Mouse (Mus musculus) lung, postnatal 0 days (tissue): ENCODE measurements around the gene Orm3. TPM values are rescaled to one million over a fixed set of nuclear protein-coding genes. Genes with fewer than 3 reads are reported as not detected.

Source experiments
- ATAC-seq: fragments of 200-750 bp; cut with Nextera tagmentation; 2 replicates; pipeline ENCODE4 v1.8.0; 2017; ENCODE audit warnings: moderate library complexity
- DNase-seq: peaks from one replicate; pipeline ENCODE4 v3.0.0-alpha.2; 2016; ENCODE audit warnings: low spot score
- H3K27ac ChIP-seq: fragments of 300-500 bp; sonication (generic); 2 replicates; pipeline ENCODE4 v1.5.1; 2014; ENCODE audit warnings: antibody characterized with exemption, mild to moderate bottlenecking, low read length, mixed read lengths
- H3K27me3 ChIP-seq: fragments of 300-500 bp; sonication (generic); replicated peaks from 2 replicates; pipeline ENCODE4 v1.6.1; 2014; ENCODE audit warnings: low read length, mixed read lengths; ENCODE audit not compliant: insufficient read depth
- H3K36me3 ChIP-seq: fragments of 300-500 bp; sonication (generic); 2 replicates; pipeline ENCODE4 v1.6.1; 2014; ENCODE audit warnings: low read length, mixed read lengths; ENCODE audit not compliant: insufficient read depth
- H3K4me1 ChIP-seq: fragments of 300-500 bp; sonication (generic); 2 replicates; pipeline ENCODE4 v1.6.1; 2014; ENCODE audit warnings: antibody characterized with exemption, low read depth, low read length, mixed read lengths; ENCODE audit not compliant: insufficient read depth
- H3K4me2 ChIP-seq: fragments of 300-500 bp; sonication (generic); replicated peaks from 2 replicates; pipeline ENCODE4 v1.6.1; 2014; ENCODE audit warnings: low read depth, mild to moderate bottlenecking, low read length, moderate library complexity, mixed read lengths
- H3K4me3 ChIP-seq: fragments of 300-500 bp; sonication (generic); 2 replicates; pipeline ENCODE4 v1.5.1; 2014; ENCODE audit warnings: low read depth, low read length
- H3K9ac ChIP-seq: fragments of 300-500 bp; sonication (generic); replicated peaks from 2 replicates; pipeline ENCODE4 v1.6.1; 2014; ENCODE audit warnings: low read depth, mild to moderate bottlenecking
- H3K9me3 ChIP-seq: fragments of 300-500 bp; sonication (generic); 2 replicates; pipeline ENCODE4 v1.6.1; 2016; ENCODE audit warnings: low read length, mixed read lengths
- CTCF ChIP-seq: IDR thresholded peaks from 2 replicates; pipeline ENCODE4 v1.5.1; 2016; ENCODE audit warnings: antibody characterized with exemption, mild to moderate bottlenecking
- EP300 ChIP-seq: IDR thresholded peaks from 2 replicates; pipeline ENCODE4 v1.6.1; 2016; ENCODE audit warnings: antibody characterized with exemption, mild to moderate bottlenecking, control low read depth
- WGBS: fragments of 180-500 bp; shearing (Covaris S2); extraction: QIAGEN DNeasy Blood & Tissue Kit; methylation state at CpG from one replicate; pipeline ENCODE4 v1.1.7; 2014; 5-methylcytosine and 5-hydroxymethylcytosine counted together
- polyA plus RNA-seq: library from polyadenylated mRNA; unstranded; fragments of >200 nt; fragmentation: Nextera tagmentation; extraction: Ambion mirVana; gene quantifications from 2 replicates; pipeline ENCODE4 v1.2.1, GENCODE M21; 2015

Gene Orm3
- polyA plus RNA-seq, 1 experiment from 2014 or later: 0.21 TPM

GRCm38 (mm10) chr4:63377483-63377882 is 21.5 kb downstream of the Orm3 start:
- no peak overlapping the region for H3K9ac ChIP-seq
- no peak for ATAC-seq
- no peak overlapping the region for H3K4me2 ChIP-seq
- no peaks in the 10 kb centered on the region for H3K4me1 ChIP-seq
- TF ChIP-seq CTCF: peak; percentile 51
- TF ChIP-seq EP300: no peak
- 66% methylated on average over 7 of the region's 7 CpGs for WGBS
- H3K4me3 ChIP-seq: no peak overlapping the region
- no peaks in the 10 kb centered on the region for H3K9me3 ChIP-seq
- H3K27ac ChIP-seq: no peak overlapping the region
- DNase-seq: no peak
- peaks cover 42% of the 10 kb centered on the region for H3K36me3 ChIP-seq
- H3K27me3 ChIP-seq: no peaks in the 10 kb centered on the region

- no peak for DNase-seq
- no peaks in the 10 kb centered on the region for H3K9me3 ChIP-seq
- no peaks in the 10 kb centered on the region for H3K4me1 ChIP-seq
- no peak overlapping the region for H3K27ac ChIP-seq
- H3K36me3 ChIP-seq: peaks cover 39% of the 10 kb centered on the region
- 93% methylated on average over 4 of the region's 4 CpGs for WGBS
- H3K4me2 ChIP-seq: no peak overlapping the region
- no peak for TF ChIP-seq EP300
- no peak for TF ChIP-seq CTCF
- no peak for ATAC-seq
- H3K4me3 ChIP-seq: no peak overlapping the region
- no peaks in the 10 kb centered on the region for H3K27me3 ChIP-seq
- H3K9ac ChIP-seq: no peak overlapping the region
These were observed 26.9 kb downstream of the Orm3 start for GRCm38 (mm10) chr4:63382676-63383369.

- no peak overlapping the region for H3K27ac ChIP-seq
- WGBS: 88% methylated on average over 12 of the region's 12 CpGs
- H3K9me3 ChIP-seq: no peaks in the 10 kb centered on the region
- no peak overlapping the region for H3K4me3 ChIP-seq
- H3K36me3 ChIP-seq: peaks cover 39% of the 10 kb centered on the region
- no peaks in the 10 kb centered on the region for H3K4me1 ChIP-seq
- DNase-seq (no peak), ATAC-seq (no peak)
- H3K27me3 ChIP-seq: no peaks in the 10 kb centered on the region
- no peak overlapping the region for H3K9ac ChIP-seq
- TF ChIP-seq CTCF: no peak
- no peak for TF ChIP-seq EP300
- no peak overlapping the region for H3K4me2 ChIP-seq
These were observed 27.5 kb downstream of the Orm3 start for GRCm38 (mm10) chr4:63383474-63383873.

- Histone ChIP-seq H3K9ac (no peak overlapping the region), H3K4me1 (no peaks in the 10 kb centered on the region), H3K27ac (no peak overlapping the region), H3K4me3 (no peak overlapping the region), H3K9me3 (no peaks in the 10 kb centered on the region), H3K4me2 (no peak overlapping the region), H3K36me3 (peaks cover 34% of the 10 kb centered on the region), H3K27me3 (no peaks in the 10 kb centered on the region)
- whole genome bisulfite sequencing: 83% methylated on average over 4 of the region's 4 CpGs
- DNase-seq (no peak), ATAC-seq (no peak)
- TF ChIP-seq CTCF: no peak
These were observed 28.3 kb downstream of the Orm3 start for GRCm38 (mm10) chr4:63384262-63384661.

- TF ChIP-seq EP300 (no peak), CTCF (no peak)
- Histone ChIP-seq H3K4me1 (no peaks in the 10 kb centered on the region), H3K27me3 (no peaks in the 10 kb centered on the region), H3K4me3 (no peak overlapping the region), H3K27ac (no peak overlapping the region), H3K9me3 (no peaks in the 10 kb centered on the region), H3K36me3 (peaks cover 25% of the 10 kb centered on the region), H3K4me2 (no peak overlapping the region), H3K9ac (no peak overlapping the region)
- ATAC-seq: no peak
- 81% methylated on average over 3 of the region's 3 CpGs for WGBS
- no peak for DNase-seq
These were observed 29.3 kb downstream of the Orm3 start for GRCm38 (mm10) chr4:63385253-63385652.

GRCm38 (mm10) chr4:63385784-63386183 is 29.8 kb downstream of the Orm3 start:
- H3K4me1 ChIP-seq: no peaks in the 10 kb centered on the region
- H3K9me3 ChIP-seq: no peaks in the 10 kb centered on the region
- no peak overlapping the region for H3K4me2 ChIP-seq
- no peak overlapping the region for H3K9ac ChIP-seq
- H3K36me3 ChIP-seq: peaks cover 23% of the 10 kb centered on the region
- H3K27me3 ChIP-seq: no peaks in the 10 kb centered on the region
- peak; percentile 30; the same call in 1 of the 2 replicates for ATAC-seq
- TF ChIP-seq EP300 (no peak), CTCF (no peak)
- no peak overlapping the region for H3K27ac ChIP-seq
- DNase-seq: peak; percentile 68
- H3K4me3 ChIP-seq: no peak overlapping the region
- WGBS: 43% methylated on average over 11 of the region's 11 CpGs
